Mouse (Mus musculus): ENCODE measurements around the gene Zxdc.

Gene Zxdc

GRCm38 (mm10) chr6:90377708-90378107 lies 8.4 kb downstream of the Zxdc start:
- DNase-seq (ENCODE audit: low spot score in 2 of 2): no peak

GRCm38 (mm10) chr6:90381465-90381864 lies 12.2 kb downstream of the Zxdc start:
- no peak for DNase-seq (ENCODE audit: low spot score in 2 of 2)

GRCm38 (mm10) chr6:90390629-90391028 lies 21.3 kb downstream of the Zxdc start:
- DNase-seq (ENCODE audit: low spot score in 2 of 2): no peak

GRCm38 (mm10) chr6:90393948-90394347 lies 24.7 kb downstream of the Zxdc start:
- DNase-seq (ENCODE audit: low spot score in 2 of 2): no peak

- no peak for DNase-seq (ENCODE audit: low spot score in 2 of 2)
These were observed 26.5 kb downstream of the Zxdc start for GRCm38 (mm10) chr6:90395751-90396150.

GRCm38 (mm10) chr6:90397291-90397690 lies 28.0 kb downstream of the Zxdc start:
- DNase-seq (ENCODE audit: low spot score in 2 of 2): no peak

GRCm38 (mm10) chr6:90408632-90409031 lies 39.3 kb downstream of the Zxdc start:
- no peak for DNase-seq (ENCODE audit: low spot score in 2 of 2)

- no peak for DNase-seq (ENCODE audit: low spot score in 2 of 2)
These were observed 41.7 kb downstream of the Zxdc start for GRCm38 (mm10) chr6:90410972-90411371.

- DNase-seq (ENCODE audit: low spot score in 2 of 2): no peak
These were observed 42.6 kb downstream of the Zxdc start for GRCm38 (mm10) chr6:90411926-90412325.

- peak; percentile 34 to 73 for DNase-seq (ENCODE audit: low spot score in 2 of 2)
These were observed 53.3 kb downstream of the Zxdc start for GRCm38 (mm10) chr6:90422565-90422964.

- no peak for DNase-seq (ENCODE audit: low spot score in 2 of 2)
These were observed 56.1 kb downstream of the Zxdc start for GRCm38 (mm10) chr6:90425361-90425760.

GRCm38 (mm10) chr6:90426003-90426402 lies 56.7 kb downstream of the Zxdc start:
- DNase-seq (ENCODE audit: low spot score in 2 of 2): no peak

- peak; percentile 13 to 49 for DNase-seq (ENCODE audit: low spot score in 2 of 2)
These were observed 59.2 kb downstream of the Zxdc start, which contains the start of gene Cfap100 for GRCm38 (mm10) chr6:90428380-90428974. Gene Cfap100 (minus strand): TSS chr6:90428797.

- no peak for DNase-seq (ENCODE audit: low spot score in 2 of 2)
These were observed 60.6 kb downstream of the Zxdc start for GRCm38 (mm10) chr6:90429911-90430310.

GRCm38 (mm10) chr6:90431487-90431886 lies 62.2 kb downstream of the Zxdc start:
- DNase-seq (ENCODE audit: low spot score in 2 of 2): no peak

GRCm38 (mm10) chr6:90434687-90435086 lies 65.4 kb downstream of the Zxdc start:
- no peak for DNase-seq (ENCODE audit: low spot score in 2 of 2)

GRCm38 (mm10) chr6:90435195-90435618 lies 65.9 kb downstream of the Zxdc start:
- peak; percentile 30 to 76 for DNase-seq (ENCODE audit: low spot score in 2 of 2)

- no peak for DNase-seq (ENCODE audit: low spot score in 2 of 2)
These were observed 67.1 kb downstream of the Zxdc start for GRCm38 (mm10) chr6:90436192-90436907.

GRCm38 (mm10) chr6:90437041-90437440 lies 67.7 kb downstream of the Zxdc start:
- DNase-seq (ENCODE audit: low spot score in 2 of 2): no peak

GRCm38 (mm10) chr6:90446883-90447282 lies 77.6 kb downstream of the Zxdc start:
- DNase-seq (ENCODE audit: low spot score in 2 of 2): no peak

- DNase-seq (ENCODE audit: low spot score in 2 of 2): peak; percentile 14 to 64
These were observed 80.9 kb downstream of the Zxdc start for GRCm38 (mm10) chr6:90450179-90450578.

- no peak for DNase-seq (ENCODE audit: low spot score in 2 of 2)
These were observed 81.4 kb downstream of the Zxdc start for GRCm38 (mm10) chr6:90450697-90451096.

- DNase-seq (ENCODE audit: low spot score in 2 of 2): no peak
These were observed 82.2 kb downstream of the Zxdc start for GRCm38 (mm10) chr6:90451512-90451911.
